Mouse (Mus musculus): Measurements from ENCODE around the gene Kank1. TPM values are rescaled to one million over a fixed set of nuclear protein-coding genes. Genes with fewer than 3 reads are reported as not detected.

Gene Kank1
- polyA plus RNA-seq, 1 experiment = 8.7 TPM

DNA sequence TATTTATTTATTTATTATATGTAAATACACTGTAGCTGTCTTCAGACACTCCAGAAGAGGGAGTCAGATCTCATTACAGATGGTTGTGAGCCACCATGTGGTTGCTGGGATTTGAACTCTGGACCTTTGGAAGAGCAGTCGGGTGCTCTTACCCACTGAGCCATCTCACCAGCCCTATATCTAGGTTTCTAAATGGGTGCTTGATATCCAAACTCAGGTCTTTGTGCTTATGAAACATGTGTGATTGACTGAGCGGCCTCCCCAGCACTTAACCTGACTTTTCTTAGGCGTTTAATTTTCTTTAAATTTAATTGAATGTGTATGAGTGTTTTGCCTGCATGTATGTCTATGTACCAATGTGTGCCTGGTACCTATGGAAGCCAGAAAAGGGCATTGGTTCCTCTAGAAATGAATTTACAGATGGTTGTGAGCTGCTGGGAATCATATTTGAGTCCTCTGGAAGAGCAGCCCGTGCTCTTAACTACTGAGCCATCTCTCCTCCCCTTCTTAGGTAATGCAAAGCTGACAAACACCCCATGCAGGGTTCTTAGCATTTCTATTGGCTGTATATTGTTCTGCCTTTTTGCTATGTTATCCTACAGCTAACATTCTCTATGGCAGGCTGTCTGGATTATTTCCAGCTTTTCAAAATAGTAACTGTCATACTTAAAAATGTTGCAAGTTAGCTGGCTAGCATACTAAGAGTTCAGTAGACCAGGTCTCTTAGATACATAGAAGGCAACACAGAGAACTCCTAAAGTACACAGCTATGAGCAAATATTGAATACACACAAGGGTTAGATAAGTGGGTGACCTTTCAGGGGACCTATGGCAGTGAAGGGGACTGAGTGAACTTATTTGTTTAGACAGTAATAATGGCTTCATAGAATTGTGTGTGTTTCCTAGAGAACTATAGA lies 6.5 kb upstream of the Kank1 start:
- no peak for DNase-seq (ENCODE audit: low read depth)
- no peak for TF ChIP-seq CTCF (IDR thresholded peaks at IDR 0.05; ENCODE audit: borderline replicate concordance, extremely low read depth, insufficient read depth, insufficient read length)
- TF ChIP-seq POLR2A (IDR thresholded peaks at IDR 0.05; ENCODE audit: borderline replicate concordance, extremely low read depth, insufficient read depth, insufficient read length, poor library complexity, severe bottlenecking) = no peak

DNA sequence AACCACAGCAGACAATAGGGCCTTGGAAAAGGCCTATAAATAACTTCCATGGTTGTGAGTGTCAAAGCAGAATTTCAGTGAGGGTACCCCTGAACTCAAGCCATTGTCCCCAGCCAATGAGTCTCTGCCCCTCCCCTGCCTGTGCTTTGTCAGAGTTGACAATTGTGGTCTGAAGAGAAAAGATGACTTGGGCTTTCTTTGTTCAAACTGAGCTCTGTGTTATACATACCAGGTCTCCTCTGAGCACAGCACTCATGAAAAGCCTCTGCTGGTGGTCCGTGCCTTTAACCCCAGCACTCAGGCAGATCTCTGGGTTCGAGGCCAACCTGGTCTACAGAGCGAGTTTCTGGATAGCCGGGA lies 5.8 kb upstream of the Kank1 start:
- TF ChIP-seq CTCF (IDR thresholded peaks at IDR 0.05; ENCODE audit: borderline replicate concordance, extremely low read depth, insufficient read depth, insufficient read length) (no peak), POLR2A (IDR thresholded peaks at IDR 0.05; ENCODE audit: borderline replicate concordance, extremely low read depth, insufficient read depth, insufficient read length, poor library complexity, severe bottlenecking) (no peak)
- DNase-seq (ENCODE audit: low read depth) = no peak

DNA sequence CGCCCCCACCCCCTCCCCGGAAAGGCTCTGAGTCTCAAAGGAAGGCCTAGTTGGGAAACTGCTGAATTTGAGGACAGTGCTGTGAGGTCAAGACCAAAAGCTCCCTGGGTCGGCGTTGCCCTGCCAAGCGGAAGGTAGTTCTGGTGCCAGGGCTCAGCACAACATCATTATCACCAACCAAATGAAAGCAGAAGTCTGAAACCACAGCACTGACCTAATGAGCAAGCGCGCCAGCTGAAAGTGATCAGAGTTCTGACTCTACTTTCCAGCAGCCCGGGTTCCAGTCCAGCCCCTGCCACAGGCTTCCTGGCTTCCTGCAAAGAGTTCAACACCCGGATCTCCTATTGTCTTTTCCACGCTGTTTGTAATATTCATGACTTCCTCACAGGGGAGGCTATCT lies 4.7 kb upstream of the Kank1 start:
- TF ChIP-seq CTCF (IDR thresholded peaks at IDR 0.05; ENCODE audit: borderline replicate concordance, extremely low read depth, insufficient read depth, insufficient read length) = no peak
- TF ChIP-seq POLR2A (IDR thresholded peaks at IDR 0.05; ENCODE audit: borderline replicate concordance, extremely low read depth, insufficient read depth, insufficient read length, poor library complexity, severe bottlenecking) = no peak
- DNase-seq (ENCODE audit: low read depth) = no peak

DNA sequence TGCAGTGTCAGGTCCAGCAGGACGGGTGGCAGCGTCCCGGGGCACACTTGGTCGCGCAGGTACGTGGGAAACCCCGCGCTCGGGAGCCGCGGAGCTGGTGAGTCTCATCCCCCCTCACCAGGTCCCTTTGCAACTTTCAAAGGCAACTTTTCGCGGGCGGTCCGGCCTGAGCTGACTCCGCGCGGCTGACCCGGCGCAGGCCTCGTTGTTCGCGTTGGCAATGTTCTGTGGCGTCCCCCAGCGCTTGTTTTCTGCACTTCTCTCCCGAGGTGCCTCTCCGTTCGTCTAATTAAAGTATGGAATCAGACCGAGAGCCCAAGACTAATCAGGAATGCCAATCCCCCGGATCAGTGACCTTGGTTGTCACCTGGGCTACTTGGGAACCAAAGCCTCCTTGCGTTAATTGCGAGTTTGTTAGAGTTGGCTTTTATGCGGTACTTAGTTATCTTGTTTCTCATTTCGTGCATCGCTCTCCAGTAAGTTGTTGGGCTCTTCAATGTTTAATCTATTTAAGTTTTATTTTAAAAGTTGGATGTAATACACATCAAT lies 791 bp downstream of the Kank1 start:
- TF ChIP-seq POLR2A (IDR thresholded peaks at IDR 0.05; ENCODE audit: borderline replicate concordance, extremely low read depth, insufficient read depth, insufficient read length, poor library complexity, severe bottlenecking) (no peak), CTCF (IDR thresholded peaks at IDR 0.05; ENCODE audit: borderline replicate concordance, extremely low read depth, insufficient read depth, insufficient read length) (peak; percentile 45; the same call in 1 of the 2 replicates)
- peak; percentile 56 for DNase-seq (ENCODE audit: low read depth)

DNA sequence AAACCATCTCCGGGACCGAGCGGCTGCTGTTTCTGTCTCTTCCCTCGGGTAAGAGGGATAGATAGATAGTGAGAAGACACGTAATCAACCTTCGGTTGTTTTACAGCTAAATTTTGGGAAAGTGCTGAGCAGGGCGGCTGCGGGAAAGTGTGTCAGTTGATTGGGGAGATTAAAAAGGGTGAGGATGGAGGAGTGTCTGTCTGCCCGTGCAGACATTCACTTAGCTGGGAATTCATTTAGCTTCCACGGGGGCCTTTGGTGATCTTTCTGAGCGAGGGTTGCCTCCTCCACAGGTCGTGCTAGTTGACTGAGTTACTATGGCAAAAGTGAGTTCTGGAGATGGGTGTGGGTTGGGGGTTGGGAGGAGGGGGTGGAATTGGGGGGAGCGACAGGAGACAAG lies 1.3 kb downstream of the Kank1 start:
- DNase-seq (ENCODE audit: low read depth) = no peak
- TF ChIP-seq CTCF (IDR thresholded peaks at IDR 0.05; ENCODE audit: borderline replicate concordance, extremely low read depth, insufficient read depth, insufficient read length) (no peak), POLR2A (IDR thresholded peaks at IDR 0.05; ENCODE audit: borderline replicate concordance, extremely low read depth, insufficient read depth, insufficient read length, poor library complexity, severe bottlenecking) (no peak)

DNA sequence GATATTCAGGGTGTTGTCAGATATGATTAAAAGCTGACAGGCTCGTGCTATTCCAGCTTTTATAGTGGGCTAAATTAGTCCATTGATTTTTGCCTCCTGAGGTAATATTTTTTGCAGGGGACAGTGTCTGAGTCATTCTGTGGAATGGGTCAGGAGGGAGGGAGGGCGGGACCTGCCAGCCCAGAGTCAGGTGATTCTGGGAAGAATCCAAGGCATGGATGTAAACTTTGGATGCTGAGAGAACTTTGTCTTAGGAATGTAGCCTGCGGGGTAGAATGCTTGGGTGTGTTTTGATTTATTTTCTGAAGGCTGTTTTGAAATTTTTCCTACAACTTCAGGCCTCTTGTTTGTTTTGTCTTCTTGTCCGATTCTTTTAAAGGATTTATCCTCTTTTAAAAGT lies 6.8 kb downstream of the Kank1 start:
- TF ChIP-seq CTCF (IDR thresholded peaks at IDR 0.05; ENCODE audit: borderline replicate concordance, extremely low read depth, insufficient read depth, insufficient read length) (no peak), POLR2A (IDR thresholded peaks at IDR 0.05; ENCODE audit: borderline replicate concordance, extremely low read depth, insufficient read depth, insufficient read length, poor library complexity, severe bottlenecking) (no peak)
- DNase-seq (ENCODE audit: low read depth) = no peak

DNA sequence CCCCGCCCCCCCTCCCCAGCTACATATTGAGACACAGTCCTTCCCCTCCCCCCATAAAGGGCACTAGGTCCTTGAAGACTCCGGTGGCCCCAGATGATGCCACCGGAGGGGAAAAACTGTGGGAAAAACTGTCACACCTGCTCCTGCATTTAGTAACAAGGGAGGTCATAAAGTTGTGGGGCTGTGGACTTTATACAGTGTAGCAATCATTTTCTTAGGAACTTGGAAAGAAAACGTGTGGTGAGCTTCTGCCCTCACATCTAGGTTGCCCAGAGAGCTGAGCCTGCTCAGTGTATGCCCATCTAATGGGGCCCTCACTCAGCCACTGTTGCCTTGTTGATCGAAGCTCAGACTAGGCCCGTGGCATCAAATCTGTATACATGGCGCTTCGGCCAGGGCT lies 9.3 kb downstream of the Kank1 start:
- DNase-seq (ENCODE audit: low read depth) = no peak
- TF ChIP-seq POLR2A (IDR thresholded peaks at IDR 0.05; ENCODE audit: borderline replicate concordance, extremely low read depth, insufficient read depth, insufficient read length, poor library complexity, severe bottlenecking) (no peak), CTCF (IDR thresholded peaks at IDR 0.05; ENCODE audit: borderline replicate concordance, extremely low read depth, insufficient read depth, insufficient read length) (no peak)

DNA sequence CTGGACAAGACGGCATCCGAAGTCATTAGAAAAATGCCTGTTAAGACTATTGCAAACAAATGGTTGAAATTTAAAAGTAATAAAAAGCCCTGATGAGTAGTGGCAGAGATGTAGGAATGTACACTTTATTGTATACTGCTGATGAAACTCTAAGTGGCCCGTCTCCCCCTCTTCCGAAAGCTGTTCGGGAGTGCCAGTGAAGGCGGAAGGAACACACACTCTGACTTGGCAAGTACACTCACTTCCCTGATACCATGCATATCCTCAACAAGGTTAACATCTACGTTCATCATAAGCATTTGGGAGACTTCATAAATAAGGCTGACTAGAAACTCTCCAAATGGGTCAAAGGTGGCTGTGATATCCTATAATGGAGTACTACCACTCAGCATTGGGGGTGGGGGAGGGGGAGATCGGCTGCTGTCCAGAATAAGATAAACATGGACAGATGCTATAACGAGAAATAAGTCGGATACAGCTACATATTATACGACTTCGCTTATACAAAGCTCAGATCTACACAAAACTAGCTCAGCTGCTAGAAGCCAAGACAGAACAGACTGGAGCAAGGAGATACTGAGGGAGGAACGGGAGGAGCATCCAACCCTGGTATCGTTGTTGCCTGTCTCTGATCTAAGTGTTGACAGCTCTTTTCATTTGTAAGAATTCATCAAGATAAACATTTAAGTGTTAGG lies 11.2 kb downstream of the Kank1 start:
- DNase-seq (ENCODE audit: low read depth) = no peak
- no peak for TF ChIP-seq CTCF (IDR thresholded peaks at IDR 0.05; ENCODE audit: borderline replicate concordance, extremely low read depth, insufficient read depth, insufficient read length)
- no peak for TF ChIP-seq POLR2A (IDR thresholded peaks at IDR 0.05; ENCODE audit: borderline replicate concordance, extremely low read depth, insufficient read depth, insufficient read length, poor library complexity, severe bottlenecking)

DNA sequence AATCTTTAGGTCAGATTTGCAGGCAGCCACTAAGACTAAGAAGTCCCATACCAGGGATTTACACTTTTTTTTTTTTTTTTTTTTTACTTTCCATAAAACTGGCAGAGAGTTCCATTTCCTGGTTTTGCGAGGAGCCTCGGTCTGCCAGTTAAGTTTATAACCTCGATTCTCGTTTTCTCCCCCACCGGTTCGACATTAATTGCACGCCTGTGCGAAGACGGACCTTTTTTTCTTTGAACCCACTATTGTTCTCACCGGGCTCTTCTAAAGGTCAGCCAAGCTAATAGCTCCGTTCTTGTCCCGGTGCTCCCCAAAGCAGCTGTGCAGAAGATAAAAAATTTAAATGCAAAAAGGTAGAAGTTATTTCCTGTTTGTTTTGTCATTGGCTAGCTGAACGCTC lies 12.5 kb downstream of the Kank1 start:
- no peak for TF ChIP-seq POLR2A (IDR thresholded peaks at IDR 0.05; ENCODE audit: borderline replicate concordance, extremely low read depth, insufficient read depth, insufficient read length, poor library complexity, severe bottlenecking)
- TF ChIP-seq CTCF (IDR thresholded peaks at IDR 0.05; ENCODE audit: borderline replicate concordance, extremely low read depth, insufficient read depth, insufficient read length) = no peak
- DNase-seq (ENCODE audit: low read depth) = no peak

DNA sequence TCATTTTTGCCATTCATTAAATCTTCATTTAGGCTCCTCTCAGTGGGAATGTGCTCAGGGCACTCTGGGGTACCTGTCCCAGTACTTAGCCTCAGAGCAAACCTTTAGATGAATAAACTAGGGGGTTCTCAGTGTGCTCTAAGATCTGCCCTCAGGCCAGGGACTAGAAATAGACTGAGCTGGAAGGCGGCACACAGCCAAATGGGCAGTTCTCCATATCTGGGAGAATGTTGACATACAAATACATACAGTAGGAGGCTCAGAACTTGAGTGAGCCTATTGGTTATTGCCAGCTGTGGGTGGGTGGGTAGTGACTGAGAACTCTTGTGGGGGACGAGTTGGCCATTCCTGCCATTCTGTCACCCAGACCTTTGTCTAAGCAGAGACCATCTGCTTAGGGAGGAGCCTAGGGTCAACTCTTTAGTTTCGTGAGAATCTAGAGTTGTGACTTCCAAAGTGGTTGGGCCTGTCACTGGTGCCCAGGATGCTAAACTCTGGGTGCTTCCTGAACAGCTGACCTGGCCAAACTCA lies 14.9 kb downstream of the Kank1 start:
- DNase-seq (ENCODE audit: low read depth) = no peak
- TF ChIP-seq CTCF (IDR thresholded peaks at IDR 0.05; ENCODE audit: borderline replicate concordance, extremely low read depth, insufficient read depth, insufficient read length) (no peak), POLR2A (IDR thresholded peaks at IDR 0.05; ENCODE audit: borderline replicate concordance, extremely low read depth, insufficient read depth, insufficient read length, poor library complexity, severe bottlenecking) (no peak)

DNA sequence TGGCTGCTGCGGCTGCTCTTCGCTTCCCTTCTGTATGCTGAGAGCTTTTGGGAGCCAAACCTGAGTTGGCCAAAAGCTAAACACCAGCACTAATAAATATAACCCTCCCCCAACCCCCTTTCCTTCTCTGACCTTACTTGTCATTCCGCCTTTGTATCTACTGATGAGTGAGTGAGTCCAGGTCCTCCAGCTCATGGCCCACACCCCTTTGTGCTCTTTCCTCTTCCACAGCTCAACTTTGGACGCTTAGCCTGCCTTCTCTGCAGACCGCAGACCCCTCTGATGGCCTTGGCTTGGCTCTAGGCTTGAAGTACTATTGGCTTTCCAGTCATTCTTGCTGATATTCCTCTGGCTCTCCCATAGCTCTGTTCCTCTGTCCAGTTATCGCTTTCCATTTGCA lies 16.4 kb downstream of the Kank1 start:
- TF ChIP-seq POLR2A (IDR thresholded peaks at IDR 0.05; ENCODE audit: borderline replicate concordance, extremely low read depth, insufficient read depth, insufficient read length, poor library complexity, severe bottlenecking) (no peak), CTCF (IDR thresholded peaks at IDR 0.05; ENCODE audit: borderline replicate concordance, extremely low read depth, insufficient read depth, insufficient read length) (no peak)
- no peak for DNase-seq (ENCODE audit: low read depth)

All from brain, embryonic 14.5 days (tissue).